Mouse (Mus musculus): ENCODE data around the gene Cyp46a1.

- TF ChIP-seq CTCF (conservative IDR thresholded peaks at IDR 0.05; ENCODE audit: low read length) (no peak), POU5F1 (IDR thresholded peaks at IDR 0.05; ENCODE audit: borderline replicate concordance, low read length) (no peak), NANOG (IDR thresholded peaks at IDR 0.05; ENCODE audit: borderline replicate concordance, low read length) (no peak)
Observed at GRCm38 (mm10) chr12:108368921-108369320, 34.7 kb downstream of the Cyp46a1 start.
